Mouse (Mus musculus): ENCODE measurements at regions not wholly inside any gene's neighbourhood (a gene's known extent, or its start where the extent isn't known, plus 50 kb on each side); places are given as distances from the start of the nearest gene placed in this dataset.

DNA sequence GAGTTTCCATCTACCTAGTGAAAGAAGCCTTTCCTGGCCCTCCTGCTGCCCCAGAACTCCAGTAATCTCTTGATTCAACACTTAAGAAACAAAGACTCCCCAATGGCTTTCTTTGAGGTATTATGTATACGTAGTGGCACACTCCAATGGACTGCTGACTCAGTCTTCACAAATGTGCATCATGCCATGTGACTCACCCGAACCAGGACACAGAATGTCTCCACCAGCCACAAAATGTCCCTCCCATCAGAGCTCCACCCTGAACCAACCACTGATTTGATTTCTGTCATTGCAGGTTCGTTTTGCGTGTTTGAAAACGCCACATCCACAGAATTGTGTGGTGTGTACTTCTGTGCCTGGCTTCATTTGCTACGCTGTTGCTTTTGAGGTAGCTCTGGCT is 75.8 kb upstream of the Maf start:
- H3K27me3 ChIP-seq (ENCODE audit: control insufficient read depth in 1 of 2, insufficient read depth in 2 of 2, low read length in 2 of 2), result no peaks in the 10 kb centered on the region
- H3K4me1 ChIP-seq (ENCODE audit: control insufficient read depth in 1 of 2, insufficient read depth in 2 of 2, low read length in 2 of 2), result no peaks in the 10 kb centered on the region
- no peak overlapping the region for H3K4me3 ChIP-seq (ENCODE audit: control insufficient read depth in 1 of 2, insufficient read depth in 1 of 2, low read depth in 2 of 2, low read length in 2 of 2)
- no peak overlapping the region for H3K9ac ChIP-seq (ENCODE audit: control insufficient read depth, low read depth, low read length, poor library complexity, severe bottlenecking)
- no peak for TF ChIP-seq NELFE (IDR thresholded peaks at IDR 0.05; ENCODE audit: low read depth, low read length)
- no peak for TF ChIP-seq ELF1 (IDR thresholded peaks at IDR 0.05; ENCODE audit: low read depth, low read length)
- no peak for TF ChIP-seq MXI1 (IDR thresholded peaks at IDR 0.05; ENCODE audit: low read depth, low read length)
- no peak for TF ChIP-seq SMC3 (IDR thresholded peaks at IDR 0.05; ENCODE audit: low read depth, low read length)
- TF ChIP-seq EP300 (IDR thresholded peaks at IDR 0.05; ENCODE audit: low read depth in 1 of 2, low read length in 2 of 2), result no peak
- TF ChIP-seq TCF12 (IDR thresholded peaks at IDR 0.05; ENCODE audit: low read depth, low read length), result no peak
- no peak for TF ChIP-seq CHD2 (IDR thresholded peaks at IDR 0.05; ENCODE audit: low read length)
- TF ChIP-seq USF2 (IDR thresholded peaks at IDR 0.05; ENCODE audit: borderline replicate concordance in 1 of 2, insufficient read depth in 1 of 2, low read depth in 1 of 2, low read length in 2 of 2), result no peak
- no peak for TF ChIP-seq JUND (IDR thresholded peaks at IDR 0.05; ENCODE audit: low read depth, low read length)
- no peak for TF ChIP-seq GATA1 (IDR thresholded peaks at IDR 0.05; ENCODE audit: low read depth, low read length)
- no peak for TF ChIP-seq POLR2AphosphoS2 (IDR thresholded peaks at IDR 0.05; ENCODE audit: low read length)
- no peak for TF ChIP-seq CTCF (IDR thresholded peaks at IDR 0.05 in 2 of 3, conservative IDR thresholded peaks at IDR 0.05 in 1 of 3; ENCODE audit: control insufficient read depth in 1 of 3, insufficient read depth in 1 of 3, low read depth in 2 of 3, low read length in 3 of 3, poor library complexity in 1 of 3, severe bottlenecking in 1 of 3)
- TF ChIP-seq SIN3A (IDR thresholded peaks at IDR 0.05; ENCODE audit: low read length), result no peak
- TF ChIP-seq POLR2AphosphoS5 (IDR thresholded peaks at IDR 0.05; ENCODE audit: borderline replicate concordance, low read depth, low read length), result no peak
- TF ChIP-seq KAT2A (conservative IDR thresholded peaks at IDR 0.05; ENCODE audit: low read depth, low read length), result no peak
- TF ChIP-seq MYC (IDR thresholded peaks at IDR 0.05; ENCODE audit: low read depth, low read length), result no peak
- no peak overlapping the region for H3K27ac ChIP-seq (ENCODE audit: control insufficient read depth, low read depth, low read length)
- no peaks in the 10 kb centered on the region for H3K9me3 ChIP-seq (replicated peaks; ENCODE audit: insufficient read depth, low read length)
- H3K36me3 ChIP-seq (ENCODE audit: control insufficient read depth in 1 of 2, insufficient read depth in 2 of 2, low read length in 2 of 2), result no peaks in the 10 kb centered on the region
- H3K79me2 ChIP-seq (ENCODE audit: control insufficient read depth, insufficient read depth, low read length, poor library complexity), result no peaks in the 10 kb centered on the region
- DNase-seq (ENCODE audit: low read depth, low spot score), result no peak

DNA sequence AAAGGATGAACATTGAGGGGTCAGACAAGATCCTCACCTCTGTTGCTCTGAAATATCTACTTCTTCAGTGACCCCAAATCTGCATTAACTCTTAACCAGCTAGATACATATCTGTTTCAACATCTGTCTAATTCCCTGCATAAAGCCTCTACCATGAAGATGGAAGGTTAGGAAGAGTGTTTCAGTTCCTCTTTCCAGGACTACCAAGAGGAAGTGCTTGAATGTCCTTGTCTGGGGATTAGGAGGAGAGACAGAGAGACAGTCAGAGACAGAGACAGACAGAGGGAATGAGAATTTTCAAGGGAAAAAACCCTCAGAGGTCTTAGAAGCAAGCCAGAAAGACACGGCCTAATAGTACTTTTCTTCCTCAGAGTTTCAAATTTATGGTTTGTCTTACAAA is 70.8 kb upstream of the Maf start:
- no peaks in the 10 kb centered on the region for H3K9me3 ChIP-seq (replicated peaks; ENCODE audit: insufficient read depth, low read length)
- no peak overlapping the region for H3K9ac ChIP-seq (ENCODE audit: control insufficient read depth, low read depth, low read length, poor library complexity, severe bottlenecking)
- H3K79me2 ChIP-seq (ENCODE audit: control insufficient read depth, insufficient read depth, low read length, poor library complexity), result no peaks in the 10 kb centered on the region
- no peaks in the 10 kb centered on the region for H3K36me3 ChIP-seq (ENCODE audit: control insufficient read depth in 1 of 2, insufficient read depth in 2 of 2, low read length in 2 of 2)
- H3K4me3 ChIP-seq (ENCODE audit: control insufficient read depth in 1 of 2, insufficient read depth in 1 of 2, low read depth in 2 of 2, low read length in 2 of 2), result no peak overlapping the region
- no peak for TF ChIP-seq ETS1 (IDR thresholded peaks at IDR 0.05; ENCODE audit: low read depth, low read length)
- no peak for TF ChIP-seq POLR2AphosphoS5 (IDR thresholded peaks at IDR 0.05; ENCODE audit: borderline replicate concordance, low read depth, low read length)
- TF ChIP-seq SIN3A (IDR thresholded peaks at IDR 0.05; ENCODE audit: low read length), result no peak
- TF ChIP-seq NELFE (IDR thresholded peaks at IDR 0.05; ENCODE audit: low read depth, low read length), result no peak
- no peak for TF ChIP-seq MAZ (IDR thresholded peaks at IDR 0.05; ENCODE audit: low read depth, low read length)
- no peak for TF ChIP-seq NRF1 (IDR thresholded peaks at IDR 0.05; ENCODE audit: insufficient read depth, low read depth, low read length, poor library complexity, severe bottlenecking)
- TF ChIP-seq CHD1 (IDR thresholded peaks at IDR 0.05; ENCODE audit: low read depth, low read length), result no peak
- TF ChIP-seq ZNF384 (IDR thresholded peaks at IDR 0.05; ENCODE audit: low read depth, low read length), result no peak
- TF ChIP-seq USF2 (IDR thresholded peaks at IDR 0.05; ENCODE audit: borderline replicate concordance in 1 of 2, insufficient read depth in 1 of 2, low read depth in 1 of 2, low read length in 2 of 2), result no peak
- no peak for TF ChIP-seq MAFK (IDR thresholded peaks at IDR 0.05; ENCODE audit: borderline replicate concordance, low read depth, low read length)
- no peak for TF ChIP-seq KAT2A (conservative IDR thresholded peaks at IDR 0.05; ENCODE audit: low read depth, low read length)
- TF ChIP-seq ZMIZ1 (IDR thresholded peaks at IDR 0.05; ENCODE audit: low read depth, low read length), result no peak
- TF ChIP-seq UBTF (IDR thresholded peaks at IDR 0.05; ENCODE audit: borderline replicate concordance, insufficient read depth, low read depth, low read length), result no peak
- TF ChIP-seq MAX (IDR thresholded peaks at IDR 0.05; ENCODE audit: low read length), result no peak
- TF ChIP-seq ZC3H11A (IDR thresholded peaks at IDR 0.05; ENCODE audit: low read depth, low read length), result no peak
- TF ChIP-seq MYC (IDR thresholded peaks at IDR 0.05; ENCODE audit: low read depth, low read length), result no peak
- TF ChIP-seq JUND (IDR thresholded peaks at IDR 0.05; ENCODE audit: low read depth, low read length), result no peak
- no peak for TF ChIP-seq E2F4 (IDR thresholded peaks at IDR 0.05; ENCODE audit: borderline replicate concordance, low read depth, low read length)
- no peak for TF ChIP-seq MEF2A (IDR thresholded peaks at IDR 0.05; ENCODE audit: extremely low read depth, insufficient replicate concordance, low read depth, low read length, poor library complexity, severe bottlenecking)
- no peak for DNase-seq (ENCODE audit: low read depth, low spot score)
- no peaks in the 10 kb centered on the region for H3K4me1 ChIP-seq (ENCODE audit: control insufficient read depth in 1 of 2, insufficient read depth in 2 of 2, low read length in 2 of 2)
- no peak overlapping the region for H3K27ac ChIP-seq (ENCODE audit: control insufficient read depth, low read depth, low read length)
- H3K27me3 ChIP-seq (ENCODE audit: control insufficient read depth in 1 of 2, insufficient read depth in 2 of 2, low read length in 2 of 2), result no peaks in the 10 kb centered on the region

All from MEL (cell line).